Mouse (Mus musculus): ENCODE data around the gene Aqp6. TPM values are rescaled to one million over a fixed set of nuclear protein-coding genes. Genes with fewer than 3 reads are reported as not detected.

The Aqp6 gene
- polyA plus RNA-seq, 1 experiment from 2014 or later, result 0.68 TPM

DNA sequence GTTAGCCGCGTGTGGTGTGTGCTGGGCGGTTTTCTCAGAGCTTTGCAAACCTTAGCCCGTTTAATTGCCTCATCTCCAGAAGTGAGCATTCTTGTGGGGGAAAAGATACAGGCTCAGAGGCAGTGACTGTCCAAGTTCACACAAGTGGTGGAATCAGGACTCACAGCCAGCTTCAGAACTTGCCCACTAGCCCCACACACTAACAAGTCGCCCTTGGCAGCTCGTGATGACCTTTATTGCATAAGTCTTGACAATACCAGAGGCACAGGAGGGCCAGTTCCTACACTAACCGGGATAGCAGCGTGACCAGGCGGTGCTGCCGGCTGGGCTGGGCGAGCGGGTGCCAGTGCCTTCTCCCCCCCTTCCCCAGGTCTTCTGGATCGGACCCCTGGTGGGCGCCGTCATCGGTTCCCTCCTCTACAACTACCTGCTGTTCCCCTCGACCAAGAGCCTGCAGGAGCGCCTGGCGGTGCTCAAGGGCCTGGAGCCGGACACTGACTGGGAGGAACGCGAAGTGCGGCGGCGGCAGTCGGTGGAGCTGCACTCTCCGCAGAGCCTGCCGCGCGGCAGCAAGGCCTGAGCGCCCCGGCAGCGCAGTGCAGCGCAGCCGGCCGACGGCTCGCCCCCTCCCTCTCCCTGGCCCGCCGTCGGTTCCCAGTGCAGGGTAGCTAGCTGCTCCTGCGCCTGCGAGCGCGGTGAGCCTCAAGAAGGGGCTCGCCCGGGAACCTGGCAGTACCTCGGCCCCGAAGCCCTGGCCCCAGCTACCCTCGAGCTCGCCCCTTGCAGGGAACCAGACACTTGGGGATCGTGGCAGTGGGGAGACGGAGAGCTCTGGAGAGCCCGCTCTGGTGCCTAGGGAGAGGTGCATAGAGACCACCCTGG, 17.5 kb upstream of the Aqp6 start:
- no peak overlapping the region for H3K27ac ChIP-seq (ENCODE audit: low read depth, low read length)
- WGBS, result 2% methylated on average over 50 of the region's 54 CpGs
- H3K9ac ChIP-seq (ENCODE audit: low read depth, low read length), result peak overlapping the region; percentile 41; the same call in 1 of the 2 replicates
- peak overlapping the region; percentile 36 for H3K4me3 ChIP-seq (ENCODE audit: low read length)
- H3K36me3 ChIP-seq (ENCODE audit: control insufficient read depth, insufficient read depth, low read length), result no peaks in the 10 kb centered on the region
- ATAC-seq, result peak; percentile 35; the same call in 1 of the 2 replicates
- peak overlapping the region; percentile 56 for H3K4me2 ChIP-seq (ENCODE audit: low read length)
- H3K4me1 ChIP-seq (ENCODE audit: control insufficient read depth, insufficient read depth, low read depth, low read length), result peaks cover 16% of the 10 kb centered on the region
- peaks cover 44% of the 10 kb centered on the region for H3K27me3 ChIP-seq (replicated peaks; ENCODE audit: control insufficient read depth, insufficient read depth, low read length)
- no peaks in the 10 kb centered on the region for H3K9me3 ChIP-seq (ENCODE audit: control insufficient read depth, low read length)

DNA sequence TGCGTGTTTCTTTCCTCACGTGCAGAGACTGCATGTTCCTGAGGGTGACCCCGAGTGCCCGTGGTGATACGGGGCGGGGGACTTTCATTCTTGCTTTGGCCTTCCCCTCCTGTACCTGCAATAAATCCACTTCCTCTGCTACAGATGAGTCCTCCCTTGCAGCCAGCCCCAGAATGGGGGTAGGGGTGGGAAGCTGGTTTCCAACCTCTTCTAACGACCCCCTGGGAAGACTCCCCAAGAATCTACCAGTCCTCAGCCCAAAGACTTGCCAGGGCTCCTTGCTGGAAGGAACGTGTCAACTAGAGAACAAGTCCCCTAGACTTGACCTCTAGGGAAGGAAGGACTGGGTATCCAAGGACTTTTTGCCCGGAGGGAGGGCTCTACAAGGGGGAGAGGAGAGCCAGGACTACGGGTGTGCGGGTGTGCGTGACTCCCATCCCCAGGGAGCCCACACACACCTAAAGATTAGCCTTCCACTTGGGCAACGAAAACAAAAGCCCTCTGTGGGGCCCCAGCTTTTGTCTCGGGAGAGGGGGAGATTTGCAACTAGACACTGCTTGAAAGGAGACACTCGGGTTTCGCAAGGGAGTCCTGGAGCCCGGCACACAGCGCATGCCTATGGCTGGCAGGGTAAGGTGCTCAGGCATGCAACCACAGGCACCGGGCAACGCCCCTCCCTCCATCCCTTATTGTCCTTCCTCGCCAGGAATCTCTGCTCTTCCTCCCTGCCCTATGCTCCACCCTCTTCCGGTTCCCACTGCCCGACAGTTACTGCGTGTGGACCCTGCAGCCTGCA, 16.6 kb upstream of the Aqp6 start:
- peak overlapping the region; percentile 56 for H3K4me2 ChIP-seq (ENCODE audit: low read length)
- 2% methylated on average over 24 of the region's 24 CpGs for WGBS
- ATAC-seq, result no peak
- H3K27ac ChIP-seq (ENCODE audit: low read depth, low read length), result no peak overlapping the region
- H3K4me3 ChIP-seq (ENCODE audit: low read length), result peak overlapping the region; percentile 17; the same call in 1 of the 2 replicates
- H3K27me3 ChIP-seq (replicated peaks; ENCODE audit: control insufficient read depth, insufficient read depth, low read length), result peaks cover 53% of the 10 kb centered on the region
- no peak overlapping the region for H3K9ac ChIP-seq (ENCODE audit: low read depth, low read length)
- H3K9me3 ChIP-seq (ENCODE audit: control insufficient read depth, low read length), result no peaks in the 10 kb centered on the region
- no peaks in the 10 kb centered on the region for H3K36me3 ChIP-seq (ENCODE audit: control insufficient read depth, insufficient read depth, low read length)
- peaks cover 16% of the 10 kb centered on the region for H3K4me1 ChIP-seq (ENCODE audit: control insufficient read depth, insufficient read depth, low read depth, low read length)

DNA sequence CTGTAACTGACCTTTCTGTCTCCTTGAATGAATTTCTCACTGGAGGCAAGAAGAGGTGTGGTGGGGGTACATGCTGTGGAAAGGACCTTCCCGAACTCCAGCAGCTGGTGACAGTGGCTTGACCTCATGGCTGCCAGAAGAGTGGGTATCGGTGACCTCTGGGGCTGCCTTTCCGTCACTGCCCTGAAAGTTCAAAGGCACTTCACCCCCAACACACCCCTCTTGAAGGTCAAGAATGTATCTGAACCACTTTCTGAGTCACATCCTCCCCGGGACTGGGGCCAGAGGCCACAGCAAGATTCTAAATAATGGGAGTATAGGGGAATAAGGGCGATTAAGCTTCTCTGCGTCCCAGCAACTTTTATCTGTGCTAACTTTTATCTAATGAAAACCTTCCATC, 15.5 kb upstream of the Aqp6 start:
- Histone ChIP-seq H3K27me3 (replicated peaks; ENCODE audit: control insufficient read depth, insufficient read depth, low read length) (peaks cover 63% of the 10 kb centered on the region), H3K4me1 (ENCODE audit: control insufficient read depth, insufficient read depth, low read depth, low read length) (peaks cover 20% of the 10 kb centered on the region), H3K27ac (ENCODE audit: low read depth, low read length) (no peak overlapping the region), H3K36me3 (ENCODE audit: control insufficient read depth, insufficient read depth, low read length) (no peaks in the 10 kb centered on the region), H3K4me3 (ENCODE audit: low read length) (no peak overlapping the region), H3K4me2 (ENCODE audit: low read length) (no peak overlapping the region), H3K9me3 (ENCODE audit: control insufficient read depth, low read length) (no peaks in the 10 kb centered on the region), H3K9ac (ENCODE audit: low read depth, low read length) (no peak overlapping the region)
- no peak for ATAC-seq
- WGBS, result 80% methylated on average over 6 of the region's 6 CpGs

DNA sequence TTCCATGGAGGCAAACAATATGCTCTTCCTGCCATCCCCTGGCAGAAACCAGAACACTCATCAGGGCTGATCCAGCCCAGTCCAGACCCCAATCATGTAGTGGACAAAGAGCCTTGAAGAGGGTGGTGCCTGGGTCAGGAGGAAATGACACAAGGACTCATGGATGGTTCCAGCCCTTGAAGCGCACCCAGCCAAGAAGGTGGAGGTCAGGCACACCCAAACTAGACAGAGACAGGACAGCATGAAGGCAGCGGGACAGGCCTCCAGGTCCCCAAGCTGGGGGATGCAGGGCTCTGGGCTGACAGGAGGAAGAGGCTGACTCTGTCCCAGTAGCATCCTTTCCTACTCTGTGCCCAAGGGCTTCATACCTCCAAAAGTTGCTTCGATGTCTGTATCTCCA, 14.7 kb upstream of the Aqp6 start:
- H3K9ac ChIP-seq (ENCODE audit: low read depth, low read length), result no peak overlapping the region
- H3K4me1 ChIP-seq (ENCODE audit: control insufficient read depth, insufficient read depth, low read depth, low read length), result peaks cover 21% of the 10 kb centered on the region
- H3K9me3 ChIP-seq (ENCODE audit: control insufficient read depth, low read length), result no peaks in the 10 kb centered on the region
- no peak overlapping the region for H3K27ac ChIP-seq (ENCODE audit: low read depth, low read length)
- no peaks in the 10 kb centered on the region for H3K36me3 ChIP-seq (ENCODE audit: control insufficient read depth, insufficient read depth, low read length)
- ATAC-seq, result no peak
- H3K27me3 ChIP-seq (replicated peaks; ENCODE audit: control insufficient read depth, insufficient read depth, low read length), result peaks cover 66% of the 10 kb centered on the region
- no peak overlapping the region for H3K4me3 ChIP-seq (ENCODE audit: low read length)
- H3K4me2 ChIP-seq (ENCODE audit: low read length), result no peak overlapping the region
- WGBS, result 96% methylated on average over 3 of the region's 3 CpGs

DNA sequence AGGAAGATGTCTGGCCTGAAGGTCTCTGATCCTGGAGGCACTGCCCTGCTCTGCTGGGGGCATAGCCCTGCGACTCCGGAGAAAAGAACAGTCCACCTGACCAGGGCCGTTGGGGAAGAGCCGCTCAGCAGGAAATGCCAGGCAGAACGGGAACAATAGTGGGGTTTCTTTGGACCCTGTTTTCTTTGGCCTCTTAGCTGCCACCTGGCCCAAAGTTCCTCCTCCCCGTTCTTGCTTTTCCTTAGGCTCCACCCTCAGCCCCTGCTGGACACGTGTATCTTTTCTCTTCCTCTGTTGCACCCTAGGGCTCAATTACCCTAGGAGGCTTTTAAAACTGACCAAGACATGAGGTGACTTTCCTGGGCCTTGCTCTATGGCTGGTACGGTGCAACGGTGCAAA, 12.0 kb upstream of the Aqp6 start:
- H3K27me3 ChIP-seq (replicated peaks; ENCODE audit: control insufficient read depth, insufficient read depth, low read length), result peaks cover 66% of the 10 kb centered on the region
- no peak overlapping the region for H3K9ac ChIP-seq (ENCODE audit: low read depth, low read length)
- ATAC-seq, result no peak
- H3K4me1 ChIP-seq (ENCODE audit: control insufficient read depth, insufficient read depth, low read depth, low read length), result peaks cover 11% of the 10 kb centered on the region
- H3K9me3 ChIP-seq (ENCODE audit: control insufficient read depth, low read length), result no peaks in the 10 kb centered on the region
- H3K36me3 ChIP-seq (ENCODE audit: control insufficient read depth, insufficient read depth, low read length), result no peaks in the 10 kb centered on the region
- H3K4me3 ChIP-seq (ENCODE audit: low read length), result no peak overlapping the region
- H3K27ac ChIP-seq (ENCODE audit: low read depth, low read length), result no peak overlapping the region
- 3% methylated on average over 9 of the region's 9 CpGs for WGBS
- no peak overlapping the region for H3K4me2 ChIP-seq (ENCODE audit: low read length)

DNA sequence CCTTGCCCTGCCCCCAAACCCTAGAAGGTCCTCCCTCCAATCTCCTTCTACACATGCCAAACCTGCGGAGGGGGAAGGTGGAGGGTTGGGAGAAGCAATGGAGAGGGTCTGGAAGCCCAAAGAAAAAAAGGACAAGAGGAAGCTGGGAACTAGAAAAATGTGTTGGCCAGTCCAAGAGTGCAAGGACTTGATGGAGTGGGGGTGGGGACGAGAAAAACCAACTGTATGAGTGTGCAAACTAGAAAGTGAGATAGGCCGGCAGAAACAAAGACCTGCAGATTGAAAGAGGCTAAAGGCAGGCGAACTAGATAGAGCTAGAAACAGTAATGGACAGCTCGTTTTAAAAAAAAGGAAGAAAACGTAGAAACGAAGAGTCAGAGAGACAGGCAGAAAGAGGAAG, 11.5 kb upstream of the Aqp6 start:
- no peak overlapping the region for H3K9ac ChIP-seq (ENCODE audit: low read depth, low read length)
- H3K9me3 ChIP-seq (ENCODE audit: control insufficient read depth, low read length), result no peaks in the 10 kb centered on the region
- no peak for ATAC-seq
- no peak overlapping the region for H3K27ac ChIP-seq (ENCODE audit: low read depth, low read length)
- peaks cover 61% of the 10 kb centered on the region for H3K27me3 ChIP-seq (replicated peaks; ENCODE audit: control insufficient read depth, insufficient read depth, low read length)
- H3K4me2 ChIP-seq (ENCODE audit: low read length), result no peak overlapping the region
- 25% methylated on average over 7 of the region's 7 CpGs for WGBS
- H3K4me1 ChIP-seq (ENCODE audit: control insufficient read depth, insufficient read depth, low read depth, low read length), result peaks cover 7% of the 10 kb centered on the region
- H3K36me3 ChIP-seq (ENCODE audit: control insufficient read depth, insufficient read depth, low read length), result no peaks in the 10 kb centered on the region
- H3K4me3 ChIP-seq (ENCODE audit: low read length), result no peak overlapping the region

DNA sequence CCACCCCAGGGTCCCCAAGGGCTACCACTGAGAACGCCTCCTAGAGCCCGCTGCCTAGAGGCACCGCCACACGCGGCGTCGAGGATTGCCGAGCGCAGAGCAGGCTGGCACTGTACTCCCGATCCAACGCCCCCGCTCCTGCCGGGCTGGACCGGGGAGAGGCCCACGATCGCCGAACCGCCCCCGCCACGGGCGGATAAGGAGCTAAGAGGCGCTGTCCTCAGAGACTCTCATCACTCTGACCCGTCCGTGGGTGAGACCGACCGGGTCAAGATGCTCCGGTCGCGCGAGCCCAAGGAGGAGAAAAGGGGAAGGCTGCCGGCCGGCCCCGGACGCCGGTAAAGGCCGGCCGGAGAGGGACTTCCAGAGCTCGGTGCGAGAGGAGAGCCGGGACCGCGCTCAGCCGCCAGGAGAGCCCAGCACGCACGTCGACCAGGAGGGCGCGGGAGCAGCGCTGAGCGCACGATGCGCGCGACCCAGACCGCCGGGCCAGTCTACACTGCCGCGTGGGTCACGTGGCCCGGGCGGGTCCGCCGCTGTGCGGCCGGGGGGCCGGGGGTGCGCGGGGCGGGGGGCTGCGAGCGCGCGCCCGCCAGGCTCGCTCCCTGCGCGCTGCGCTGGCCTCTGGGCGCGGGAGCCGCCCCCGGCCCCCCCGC, 10.6 kb upstream of the Aqp6 start, which contains the start of gene Aqp5:
Gene Aqp5, plus strand, starts transcription at position 354 of the 656 bp plus-strand sequence.
- peak; percentile 68 for ATAC-seq
- peak within 1 kb of the TSS; percentile 52 for H3K9ac ChIP-seq (ENCODE audit: low read depth, low read length)
- H3K9me3 ChIP-seq (ENCODE audit: control insufficient read depth, low read length), result no peaks in the 10 kb centered on the region
- WGBS, result 1% methylated on average over 38 of the region's 83 CpGs
- peaks cover 61% of the 10 kb centered on the region for H3K27me3 ChIP-seq (replicated peaks; ENCODE audit: control insufficient read depth, insufficient read depth, low read length)
- no peak within 1 kb of the TSS for H3K27ac ChIP-seq (ENCODE audit: low read depth, low read length)
- peak within 1 kb of the TSS; percentile 65 for H3K4me2 ChIP-seq (ENCODE audit: low read length)
- peaks cover 4% of the 10 kb centered on the region for H3K4me1 ChIP-seq (ENCODE audit: control insufficient read depth, insufficient read depth, low read depth, low read length)
- H3K4me3 ChIP-seq (ENCODE audit: low read length), result peak within 1 kb of the TSS; percentile 47
- H3K36me3 ChIP-seq (ENCODE audit: control insufficient read depth, insufficient read depth, low read length), result no peaks in the 10 kb centered on the region

DNA sequence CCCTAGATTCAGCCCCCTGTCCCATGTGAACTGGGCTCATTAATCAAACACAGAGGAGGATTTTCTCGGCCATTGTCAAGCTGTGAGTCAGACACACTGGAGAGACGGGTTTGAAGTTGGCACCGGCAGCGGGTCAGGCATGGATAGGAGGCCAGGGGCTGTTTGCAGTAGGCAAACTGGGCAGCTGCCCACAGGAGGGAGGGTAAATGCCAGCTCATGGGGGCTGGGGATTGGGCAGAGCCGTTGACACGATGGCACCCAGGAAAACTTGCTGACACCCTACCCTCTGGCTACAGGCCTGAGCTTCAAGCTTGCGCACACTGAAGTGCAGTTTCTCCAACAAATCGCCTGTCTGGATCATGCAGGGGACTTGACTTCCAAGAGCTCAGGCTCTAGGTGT, 9.0 kb upstream of the Aqp6 start:
- Histone ChIP-seq H3K4me1 (ENCODE audit: control insufficient read depth, insufficient read depth, low read depth, low read length) (peaks cover 4% of the 10 kb centered on the region), H3K27ac (ENCODE audit: low read depth, low read length) (no peak overlapping the region), H3K4me3 (ENCODE audit: low read length) (no peak overlapping the region), H3K9ac (ENCODE audit: low read depth, low read length) (no peak overlapping the region), H3K9me3 (ENCODE audit: control insufficient read depth, low read length) (no peaks in the 10 kb centered on the region), H3K36me3 (ENCODE audit: control insufficient read depth, insufficient read depth, low read length) (no peaks in the 10 kb centered on the region), H3K27me3 (replicated peaks; ENCODE audit: control insufficient read depth, insufficient read depth, low read length) (peaks cover 51% of the 10 kb centered on the region), H3K4me2 (ENCODE audit: low read length) (no peak overlapping the region)
- WGBS, result 38% methylated on average over 8 of the region's 8 CpGs
- ATAC-seq, result no peak

DNA sequence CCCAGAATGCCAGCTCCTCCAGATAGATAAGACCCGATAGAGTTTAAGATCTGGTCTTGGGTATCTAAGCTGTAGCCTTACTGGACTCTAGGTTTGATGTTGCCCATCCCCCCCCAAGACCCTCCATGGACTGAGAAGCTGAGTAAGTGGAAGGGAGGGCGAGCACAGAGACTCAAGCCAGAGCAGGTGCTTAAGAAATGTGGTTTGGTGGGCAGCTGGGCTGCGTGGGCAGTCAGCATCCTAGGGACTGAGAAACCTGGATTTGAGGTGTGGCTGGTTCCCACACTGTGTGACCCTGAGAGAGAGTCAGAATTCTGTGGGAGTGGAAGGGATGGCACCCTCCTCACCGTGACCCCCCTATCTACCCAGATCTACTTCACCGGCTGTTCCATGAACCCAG, 8.3 kb upstream of the Aqp6 start:
- Histone ChIP-seq H3K9ac (ENCODE audit: low read depth, low read length) (no peak overlapping the region), H3K36me3 (ENCODE audit: control insufficient read depth, insufficient read depth, low read length) (no peaks in the 10 kb centered on the region), H3K9me3 (ENCODE audit: control insufficient read depth, low read length) (no peaks in the 10 kb centered on the region), H3K4me1 (ENCODE audit: control insufficient read depth, insufficient read depth, low read depth, low read length) (peaks cover 4% of the 10 kb centered on the region), H3K4me3 (ENCODE audit: low read length) (no peak overlapping the region), H3K27ac (ENCODE audit: low read depth, low read length) (no peak overlapping the region), H3K27me3 (replicated peaks; ENCODE audit: control insufficient read depth, insufficient read depth, low read length) (peaks cover 51% of the 10 kb centered on the region), H3K4me2 (ENCODE audit: low read length) (no peak overlapping the region)
- WGBS, result 82% methylated on average over 5 of the region's 5 CpGs
- ATAC-seq, result no peak

Data from hindbrain, embryonic 16.5 days (tissue).